Mouse (Mus musculus) ovary, postnatal 14 days (tissue): ENCODE data around the gene Sytl1.

Source experiments
- DNase-seq: peaks from one replicate; pipeline ENCODE4 v3.0.0; 2022; ENCODE audit warnings: low spot score

Sytl1 gene

DNA sequence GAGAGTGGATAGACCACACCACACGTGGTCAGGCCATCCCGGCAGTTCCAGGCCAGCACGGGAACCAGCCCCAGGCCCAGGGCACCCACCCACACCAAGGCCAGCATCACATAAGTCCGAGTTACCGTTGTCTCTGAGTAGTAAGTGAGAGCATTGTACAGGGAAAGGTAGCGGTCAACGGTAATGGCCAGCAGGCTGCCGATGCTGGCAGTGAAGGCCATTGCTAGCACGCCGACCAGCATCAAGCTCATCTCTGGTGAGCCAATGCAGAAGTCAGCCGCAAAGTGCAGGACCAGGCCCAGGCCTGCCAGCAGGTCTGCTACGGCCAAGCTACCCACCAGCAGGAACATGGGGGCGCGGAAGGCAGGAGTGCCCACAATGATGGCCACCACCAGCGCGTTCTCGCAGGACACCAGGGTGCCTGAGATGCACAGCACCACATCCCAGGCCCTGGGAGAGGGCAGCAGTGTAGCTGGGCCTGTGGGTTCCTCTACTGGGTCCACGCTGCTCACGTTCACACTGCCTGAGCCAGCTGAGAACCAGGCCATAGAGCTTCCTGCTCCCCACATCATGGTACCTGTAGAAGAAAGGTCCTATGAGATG lies 52.0 kb downstream of the Sytl1 start:
- DNase-seq: no peak

DNA sequence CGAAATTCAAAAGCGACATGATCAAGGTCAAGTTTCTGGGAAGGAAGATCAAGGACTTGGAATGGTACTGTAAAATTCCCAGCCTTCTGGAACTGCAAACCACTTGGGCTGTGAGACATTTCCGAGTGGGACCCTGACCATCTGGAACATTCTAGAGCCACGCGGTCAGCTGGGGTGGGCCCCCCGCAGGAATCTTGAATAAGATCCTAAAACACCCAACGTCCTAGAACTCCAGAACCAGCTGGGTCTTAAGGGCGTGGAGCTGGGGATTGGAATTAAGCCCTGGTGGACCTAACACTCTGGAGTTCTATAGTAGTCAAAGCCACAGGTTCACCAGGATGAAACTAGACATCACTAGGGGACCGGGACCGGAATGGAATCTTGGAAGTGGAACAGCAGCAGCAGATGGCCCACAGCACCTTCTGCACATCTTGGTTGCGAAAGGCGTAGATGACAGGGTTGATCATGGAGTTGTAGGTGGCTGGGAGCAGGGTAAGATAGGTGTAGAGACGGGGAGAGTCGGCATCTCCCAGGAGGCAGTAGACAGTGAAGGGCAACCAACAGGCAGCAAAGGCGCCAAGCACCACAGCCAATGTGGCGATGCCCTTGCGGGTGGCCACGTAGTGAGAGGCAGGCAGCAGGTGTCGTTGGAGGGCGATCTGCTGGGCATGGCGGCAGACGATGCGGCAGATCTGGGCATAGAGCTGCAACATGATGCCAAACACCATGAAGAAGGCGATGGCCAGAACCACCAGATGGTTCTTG lies 52.7 kb downstream of the Sytl1 start:
- no peak for DNase-seq

DNA sequence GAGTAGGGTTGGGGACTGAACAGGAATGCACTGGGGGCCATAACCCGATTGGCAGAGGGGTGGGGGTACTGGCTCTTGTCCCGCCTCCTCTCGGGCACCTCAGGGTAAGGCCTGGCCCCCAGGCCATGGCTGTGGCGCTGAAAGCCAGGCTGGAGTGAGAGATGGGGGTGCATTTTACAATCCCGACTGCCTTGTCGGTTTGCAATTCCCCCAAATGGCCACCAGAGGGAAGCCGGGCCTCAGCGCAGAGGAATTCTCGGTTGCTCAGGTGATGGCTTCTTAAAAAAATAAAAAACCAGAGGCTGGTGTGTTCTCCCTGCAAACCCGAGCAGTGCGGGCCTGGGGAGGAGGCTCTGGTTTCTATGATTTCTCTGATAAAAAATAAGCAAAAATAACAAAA lies 53.5 kb downstream of the Sytl1 start:
- DNase-seq: no peak

DNA sequence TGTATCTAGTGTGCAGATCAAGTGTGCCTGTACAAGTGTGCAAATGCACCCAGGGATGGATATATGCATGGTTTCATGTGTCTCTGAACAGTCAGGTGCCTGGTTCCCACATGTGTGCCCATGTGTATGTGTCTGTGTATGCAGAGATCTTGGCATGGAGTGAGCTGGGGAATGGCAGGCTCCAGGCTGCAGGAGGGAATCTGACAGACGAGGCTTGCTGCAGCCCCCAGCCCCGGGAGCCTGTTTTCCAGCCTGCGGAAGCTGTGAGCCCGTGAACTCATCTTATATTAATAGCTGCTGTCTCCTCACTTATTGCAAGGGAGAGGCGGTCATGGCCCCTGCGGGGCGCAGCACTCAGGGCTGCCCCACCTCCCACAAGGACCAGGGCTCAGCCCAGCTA lies 58.5 kb downstream of the Sytl1 start:
- no peak for DNase-seq

DNA sequence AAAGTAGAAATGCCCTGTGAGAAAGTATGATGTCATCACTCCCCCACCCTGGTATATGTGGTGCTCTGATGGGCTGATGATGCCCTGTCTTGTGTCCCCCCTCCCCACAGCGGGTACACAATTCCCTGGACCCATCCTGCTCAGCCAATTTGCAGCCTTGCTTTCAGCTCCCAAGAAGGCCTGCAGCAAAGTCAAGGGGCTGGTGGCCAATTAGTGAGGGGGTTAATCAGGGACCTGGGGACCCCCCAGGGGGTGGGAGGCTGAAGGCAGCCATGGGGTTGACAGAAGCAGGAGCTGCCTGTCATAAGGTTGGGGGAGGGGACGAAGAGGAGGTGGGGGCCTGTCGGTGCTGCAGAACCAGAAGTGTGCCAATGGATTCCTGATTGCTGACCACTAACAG lies 59.3 kb downstream of the Sytl1 start:
- DNase-seq: no peak
